Mouse (Mus musculus) kidney, postnatal 25 days (tissue): ENCODE measurements around the gene Olfr814.
"Not testable (repeated sequence)": the region's sequence is repeated elsewhere in the genome, so short reads cannot be mapped to it uniquely, and the experiment has no call there.

ENCODE experiments used
- DNase-seq, 2 experiments: peaks; one replicate each; pipeline ENCODE4 v3.0.0; 2021; ENCODE audit warnings: mixed read lengths in 2 of 2

Olfr814 gene

GRCm38 (mm10) chr10:129879751-129880150 lies at the start of gene Olfr814:
Olfr814 (minus strand) TSS chr10:129879851.
- DNase-seq, result not testable (repeated sequence)

- no peak for DNase-seq
Measured at GRCm38 (mm10) chr10:129915497-129915896, 35.8 kb upstream of the Olfr814 start, which contains the start of gene Olfr816. Olfr816 (minus strand) TSS chr10:129915597.

- not testable (repeated sequence) for DNase-seq
Measured at GRCm38 (mm10) chr10:129905767-129906166, 26.1 kb upstream of the Olfr814 start, which contains the start of gene Olfr815. Olfr815 (minus strand) TSS chr10:129905867.

- DNase-seq, result no peak
Measured at GRCm38 (mm10) chr10:129885934-129886333, 6.3 kb upstream of the Olfr814 start.

- DNase-seq, result not testable (repeated sequence)
Measured at GRCm38 (mm10) chr10:129885496-129885895, 5.8 kb upstream of the Olfr814 start.

GRCm38 (mm10) chr10:129855067-129855466 lies 24.6 kb downstream of the Olfr814 start, which contains the start of gene Olfr813:
Olfr813 (plus strand) TSS chr10:129855367.
- no peak for DNase-seq

- DNase-seq, result no peak
Measured at GRCm38 (mm10) chr10:129847343-129847742, 32.3 kb downstream of the Olfr814 start.

GRCm38 (mm10) chr10:129845994-129846393 lies 33.7 kb downstream of the Olfr814 start, which contains the start of gene Olfr812:
Olfr812 (minus strand) TSS chr10:129846094.
- DNase-seq, result no peak
